In the genomic region with DNA sequence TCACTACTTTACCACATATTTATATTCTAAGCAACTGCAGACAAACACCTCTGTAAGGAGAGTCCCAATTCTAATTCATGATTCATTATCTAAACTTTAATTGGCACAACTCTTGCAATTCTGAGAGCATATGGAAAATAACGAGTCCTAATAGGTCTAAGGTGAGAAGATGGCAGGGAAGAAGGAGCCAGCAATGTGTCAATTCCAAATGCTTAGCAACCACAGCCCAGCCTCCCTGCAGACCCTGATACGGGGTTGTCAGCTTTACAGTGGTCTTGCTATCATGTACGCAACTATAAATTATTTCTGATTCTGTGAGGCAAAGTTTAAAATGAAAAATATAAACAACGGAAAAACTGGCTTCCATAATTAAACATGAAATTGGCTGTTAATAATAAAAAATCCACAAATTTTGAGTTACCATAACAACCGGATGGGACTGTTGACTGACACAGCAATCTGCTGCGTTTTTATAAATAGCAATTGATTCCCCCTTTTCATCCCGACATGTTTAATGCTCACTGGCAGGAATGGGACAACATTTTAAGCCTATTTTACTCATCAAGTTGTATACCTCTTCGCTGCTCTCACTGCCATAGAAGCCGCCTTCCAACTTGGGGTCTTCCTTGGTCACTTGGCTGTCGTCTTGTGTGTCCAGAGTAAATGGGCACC, we compare ENCODE assay signal across 15 mouse cellular contexts.
"Had no signal": no experiment of that assay in that cellular context is flagged by ENCODE, and none has a peak within 500 bp of the region (broad histone marks: within the 10 kb centered on the region; RNA-seq: fewer than 3 reads in every experiment).

No protein-coding gene starts in this region.

- H3K27ac ChIP-seq: kidney, postnatal 0 days; limb, embryonic 12.5 days; liver, embryonic 13.5 days; lung, embryonic 15.5 days; macrophage; midbrain, embryonic 12.5 days had no signal

- H3K9ac ChIP-seq: limb, embryonic 12.5 days; liver, embryonic 13.5 days; liver, postnatal 0 days; lung, embryonic 15.5 days; midbrain, embryonic 12.5 days had no signal

- H3K4me2 ChIP-seq: limb, embryonic 12.5 days; liver, embryonic 13.5 days; lung, embryonic 15.5 days; midbrain, embryonic 12.5 days had no signal

- ATAC-seq: intestine, postnatal 0 days; liver, postnatal 0 days had no signal

- H3K9me3 ChIP-seq: limb, embryonic 12.5 days; liver, embryonic 13.5 days; lung, embryonic 15.5 days; megakaryocyte, embryonic 14.5 days; midbrain, embryonic 12.5 days had no signal

- H3K4me3 ChIP-seq: limb, embryonic 12.5 days; liver, embryonic 13.5 days; lung, embryonic 15.5 days; megakaryocyte, embryonic 14.5 days; midbrain, embryonic 12.5 days had no signal

- H3K4me1 ChIP-seq: liver, embryonic 13.5 days; lung, embryonic 15.5 days; megakaryocyte, embryonic 14.5 days; midbrain, embryonic 12.5 days had no signal

- H3K36me3 ChIP-seq: limb, embryonic 12.5 days; liver, embryonic 13.5 days; lung, embryonic 15.5 days; midbrain, embryonic 12.5 days had no signal

- H3K27me3 ChIP-seq: limb, embryonic 12.5 days; liver, embryonic 13.5 days; lung, embryonic 15.5 days; megakaryocyte, embryonic 14.5 days; midbrain, embryonic 12.5 days had no signal

- DNase-seq: kidney, adult 8-10 months; kidney, postnatal 36 days; liver; liver, embryonic 13.5 days; liver, postnatal 0 days; lung, postnatal 14 days; right cerebral cortex, postnatal 25 days; thymus, postnatal 36 days had no signal
